Mouse (Mus musculus): ENCODE data around the gene Dcaf17.

Dcaf17 gene

GRCm38 (mm10) chr2:71121406-71121805, 66.3 kb downstream of the Dcaf17 start:
- DNase-seq (ENCODE audit: low spot score), result no peak

- DNase-seq (ENCODE audit: low spot score), result no peak
Observed at GRCm38 (mm10) chr2:71122268-71123029, 67.3 kb downstream of the Dcaf17 start.

- no peak for DNase-seq (ENCODE audit: low spot score)
Observed at GRCm38 (mm10) chr2:71123591-71123990, 68.5 kb downstream of the Dcaf17 start.

GRCm38 (mm10) chr2:71127779-71128534, 72.8 kb downstream of the Dcaf17 start:
- DNase-seq (ENCODE audit: low spot score), result no peak

- no peak for DNase-seq (ENCODE audit: low spot score)
Observed at GRCm38 (mm10) chr2:71130366-71130765, 75.2 kb downstream of the Dcaf17 start.

GRCm38 (mm10) chr2:71131866-71132496, 76.9 kb downstream of the Dcaf17 start:
- DNase-seq (ENCODE audit: low spot score), result no peak

GRCm38 (mm10) chr2:71134041-71134505, 78.9 kb downstream of the Dcaf17 start:
- no peak for DNase-seq (ENCODE audit: low spot score)

GRCm38 (mm10) chr2:71134836-71135235, 79.7 kb downstream of the Dcaf17 start:
- no peak for DNase-seq (ENCODE audit: low spot score)

GRCm38 (mm10) chr2:71140622-71141021, 85.5 kb downstream of the Dcaf17 start:
- no peak for DNase-seq (ENCODE audit: low spot score)

- no peak for DNase-seq (ENCODE audit: low spot score)
Observed at GRCm38 (mm10) chr2:71142410-71142809, 87.3 kb downstream of the Dcaf17 start.

GRCm38 (mm10) chr2:71145853-71146252, 90.7 kb downstream of the Dcaf17 start:
- DNase-seq (ENCODE audit: low spot score), result no peak

GRCm38 (mm10) chr2:71146266-71146665, 91.1 kb downstream of the Dcaf17 start:
- DNase-seq (ENCODE audit: low spot score), result peak; percentile 82

- no peak for DNase-seq (ENCODE audit: low spot score)
Observed at GRCm38 (mm10) chr2:71147816-71148215, 92.7 kb downstream of the Dcaf17 start.
